Mouse (Mus musculus) adrenal gland, postnatal 14 days (tissue): ENCODE measurements around the gene Fam227b. TPM values are rescaled to one million over a fixed set of nuclear protein-coding genes. Genes with fewer than 3 reads are reported as not detected.
A peak's percentile ranks its signal among the peaks of the same experiment; 100 is the strongest.

ENCODE experiments used
- DNase-seq: peaks from one replicate; pipeline ENCODE4 v3.0.0; 2021; ENCODE audit warnings: mixed read lengths
- total RNA-seq: library from RNA; stranded (reverse); gene quantifications from 2 replicates; pipeline ENCODE4 v1.2.3, GENCODE M21; 2021

Fam227b gene
- total RNA-seq, 1 experiment from 2014 or later: not detected

- no peak for DNase-seq
Measured at GRCm38 (mm10) chr2:126061037-126061773, 90.6 kb downstream of the Fam227b start.

GRCm38 (mm10) chr2:126060595-126060994 lies 91.2 kb downstream of the Fam227b start:
- DNase-seq: no peak

- no peak for DNase-seq
Measured at GRCm38 (mm10) chr2:126053657-126054056, 98.1 kb downstream of the Fam227b start.

GRCm38 (mm10) chr2:126052749-126053557 lies 98.9 kb downstream of the Fam227b start:
- DNase-seq: no peak

- no peak for DNase-seq
Measured at GRCm38 (mm10) chr2:126045621-126046020, 106.2 kb downstream of the Fam227b start.

GRCm38 (mm10) chr2:126042674-126043073 lies 109.1 kb downstream of the Fam227b start:
- no peak for DNase-seq

- DNase-seq: no peak
Measured at GRCm38 (mm10) chr2:126041237-126041636, 110.6 kb downstream of the Fam227b start.

GRCm38 (mm10) chr2:126040651-126041050 lies 111.2 kb downstream of the Fam227b start:
- DNase-seq: no peak

- DNase-seq: no peak
Measured at GRCm38 (mm10) chr2:126039414-126039891, 112.4 kb downstream of the Fam227b start.

GRCm38 (mm10) chr2:126038221-126039000 lies 113.4 kb downstream of the Fam227b start:
- DNase-seq: no peak

- DNase-seq: no peak
Measured at GRCm38 (mm10) chr2:126036121-126036520, 115.7 kb downstream of the Fam227b start.

GRCm38 (mm10) chr2:126035013-126035770 lies 116.6 kb downstream of the Fam227b start:
- DNase-seq: no peak

GRCm38 (mm10) chr2:126034379-126035005 lies 117.3 kb downstream of the Fam227b start, which contains the start of gene Fgf7:
TSS of gene Fgf7 (plus strand) at chr2:126034658.
- peak; percentile 10 for DNase-seq

GRCm38 (mm10) chr2:126033114-126033972 lies 118.5 kb downstream of the Fam227b start:
- peak; percentile 51 for DNase-seq

- no peak for DNase-seq
Measured at GRCm38 (mm10) chr2:126031186-126031900, 120.5 kb downstream of the Fam227b start.

GRCm38 (mm10) chr2:126015763-126016473 lies 135.9 kb downstream of the Fam227b start:
- no peak for DNase-seq

- DNase-seq: no peak
Measured at GRCm38 (mm10) chr2:126014989-126015710, 136.7 kb downstream of the Fam227b start.

GRCm38 (mm10) chr2:126006742-126007141 lies 145.1 kb downstream of the Fam227b start:
- DNase-seq: no peak
